Mouse (Mus musculus) lung, embryonic 16.5 days (tissue): ENCODE measurements at regions not wholly inside any gene's neighbourhood (a gene's known extent, or its start where the extent isn't known, plus 50 kb on each side); places are given as distances from the start of the nearest gene placed in this dataset.

Experiments used
- ATAC-seq: fragments of 200-750 bp; cut with Nextera tagmentation; 2 replicates; pipeline ENCODE4 v1.8.0; 2017; ENCODE audit warnings: low read depth, mild to moderate bottlenecking, moderate library complexity
- H3K27ac ChIP-seq: fragments of 300-500 bp; sonication (generic); 2 replicates; pipeline ENCODE4 v1.5.1; 2014; ENCODE audit warnings: mild to moderate bottlenecking, control low read depth, low read length
- H3K27me3 ChIP-seq: fragments of 300-500 bp; sonication (generic); 2 replicates; pipeline ENCODE4 v1.6.1; 2014; ENCODE audit warnings: low read depth, low read length, mixed read lengths; ENCODE audit not compliant: control insufficient read depth, insufficient read depth
- H3K36me3 ChIP-seq: fragments of 300-500 bp; sonication (generic); 2 replicates; pipeline ENCODE4 v1.6.1; 2014; ENCODE audit warnings: low read length; ENCODE audit not compliant: control insufficient read depth, insufficient read depth
- H3K4me1 ChIP-seq: fragments of 300-500 bp; sonication (generic); replicated peaks from 2 replicates; pipeline ENCODE4 v1.6.1; 2014; ENCODE audit warnings: low read length, mixed read lengths; ENCODE audit not compliant: control insufficient read depth, insufficient read depth
- H3K4me2 ChIP-seq: fragments of 300-500 bp; sonication (generic); 2 replicates; pipeline ENCODE4 v1.6.1; 2014; ENCODE audit warnings: low read depth, low read length, control low read depth
- H3K4me3 ChIP-seq: fragments of 300-500 bp; sonication (generic); 2 replicates; pipeline ENCODE4 v1.5.1; 2014; ENCODE audit warnings: mild to moderate bottlenecking, low read length, control low read depth
- H3K9ac ChIP-seq: fragments of 300-500 bp; sonication (generic); 2 replicates; pipeline ENCODE4 v1.6.1; 2014; ENCODE audit warnings: low read length, control low read depth
- H3K9me3 ChIP-seq: fragments of 300-500 bp; sonication (generic); 2 replicates; pipeline ENCODE4 v1.6.1; 2016; ENCODE audit warnings: low read length; ENCODE audit not compliant: control insufficient read depth
- WGBS: fragments of 180-500 bp; shearing (Covaris S2); extraction: QIAGEN DNeasy Blood & Tissue Kit; methylation state at CpG from one replicate; pipeline ENCODE4 v1.1.7; 2014; 5-methylcytosine and 5-hydroxymethylcytosine counted together

- Histone ChIP-seq H3K27ac (no peak overlapping the region), H3K36me3 (no peaks in the 10 kb centered on the region), H3K4me1 (no peaks in the 10 kb centered on the region), H3K27me3 (no peaks in the 10 kb centered on the region), H3K9me3 (no peaks in the 10 kb centered on the region), H3K9ac (no peak overlapping the region), H3K4me3 (no peak overlapping the region), H3K4me2 (no peak overlapping the region)
- WGBS = 57% methylated on average over 4 of the region's 4 CpGs
- ATAC-seq = no peak
Observed at GRCm38 (mm10) chr3:34217911-34218310, 136.8 kb upstream of the Dnajc19 start.

- no peak overlapping the region for H3K4me3 ChIP-seq
- no peak overlapping the region for H3K27ac ChIP-seq
- 78% methylated on average over 6 of the region's 6 CpGs for WGBS
- no peaks in the 10 kb centered on the region for H3K4me1 ChIP-seq
- no peak for ATAC-seq
- H3K9me3 ChIP-seq = no peaks in the 10 kb centered on the region
- no peak overlapping the region for H3K4me2 ChIP-seq
- H3K27me3 ChIP-seq = no peaks in the 10 kb centered on the region
- H3K9ac ChIP-seq = no peak overlapping the region
- no peaks in the 10 kb centered on the region for H3K36me3 ChIP-seq
Observed at GRCm38 (mm10) chr3:34214233-34214632, 133.1 kb upstream of the Dnajc19 start.

- H3K36me3 ChIP-seq = no peaks in the 10 kb centered on the region
- H3K9me3 ChIP-seq = no peaks in the 10 kb centered on the region
- no peak overlapping the region for H3K4me2 ChIP-seq
- H3K4me3 ChIP-seq = no peak overlapping the region
- H3K9ac ChIP-seq = no peak overlapping the region
- 85% methylated on average over 3 of the region's 3 CpGs for WGBS
- ATAC-seq = no peak
- H3K27ac ChIP-seq = no peak overlapping the region
- H3K27me3 ChIP-seq = no peaks in the 10 kb centered on the region
- H3K4me1 ChIP-seq = no peaks in the 10 kb centered on the region
Observed at GRCm38 (mm10) chr3:34206454-34206853, 125.3 kb upstream of the Dnajc19 start.

- H3K9me3 ChIP-seq = no peaks in the 10 kb centered on the region
- H3K4me2 ChIP-seq = no peak overlapping the region
- no peak overlapping the region for H3K9ac ChIP-seq
- no peaks in the 10 kb centered on the region for H3K4me1 ChIP-seq
- H3K27ac ChIP-seq = no peak overlapping the region
- no peaks in the 10 kb centered on the region for H3K36me3 ChIP-seq
- no peak for ATAC-seq
- no peak overlapping the region for H3K4me3 ChIP-seq
- 29% methylated on average over 8 of the region's 8 CpGs for WGBS
- H3K27me3 ChIP-seq = peaks cover 2% of the 10 kb centered on the region; the same call in 1 of the 2 replicates
Observed at GRCm38 (mm10) chr3:34198228-34198627, 117.1 kb upstream of the Dnajc19 start.

GRCm38 (mm10) chr3:34197163-34197455 lies 116.0 kb upstream of the Dnajc19 start:
- no peak overlapping the region for H3K9ac ChIP-seq
- no peaks in the 10 kb centered on the region for H3K4me1 ChIP-seq
- H3K4me3 ChIP-seq = no peak overlapping the region
- H3K4me2 ChIP-seq = no peak overlapping the region
- no peaks in the 10 kb centered on the region for H3K9me3 ChIP-seq
- H3K36me3 ChIP-seq = no peaks in the 10 kb centered on the region
- peaks cover 2% of the 10 kb centered on the region; the same call in 1 of the 2 replicates for H3K27me3 ChIP-seq
- WGBS = 6% methylated on average over 10 of the region's 10 CpGs
- no peak for ATAC-seq
- H3K27ac ChIP-seq = no peak overlapping the region

GRCm38 (mm10) chr3:34196451-34197162 lies 115.5 kb upstream of the Dnajc19 start:
- H3K4me3 ChIP-seq = no peak overlapping the region
- H3K27ac ChIP-seq = no peak overlapping the region
- no peaks in the 10 kb centered on the region for H3K4me1 ChIP-seq
- no peak overlapping the region for H3K9ac ChIP-seq
- H3K27me3 ChIP-seq = peaks cover 2% of the 10 kb centered on the region; the same call in 1 of the 2 replicates
- no peaks in the 10 kb centered on the region for H3K36me3 ChIP-seq
- WGBS = 39% methylated on average over 22 of the region's 22 CpGs
- ATAC-seq = no peak
- no peaks in the 10 kb centered on the region for H3K9me3 ChIP-seq
- no peak overlapping the region for H3K4me2 ChIP-seq

GRCm38 (mm10) chr3:34195729-34196450 lies 114.8 kb upstream of the Dnajc19 start:
- no peak overlapping the region for H3K4me3 ChIP-seq
- no peaks in the 10 kb centered on the region for H3K4me1 ChIP-seq
- no peaks in the 10 kb centered on the region for H3K9me3 ChIP-seq
- peaks cover 2% of the 10 kb centered on the region; the same call in 1 of the 2 replicates for H3K27me3 ChIP-seq
- WGBS = 79% methylated on average over 13 of the region's 13 CpGs
- no peak overlapping the region for H3K4me2 ChIP-seq
- no peak overlapping the region for H3K27ac ChIP-seq
- ATAC-seq = no peak
- no peak overlapping the region for H3K9ac ChIP-seq
- no peaks in the 10 kb centered on the region for H3K36me3 ChIP-seq

- Histone ChIP-seq H3K4me1 (no peaks in the 10 kb centered on the region), H3K36me3 (no peaks in the 10 kb centered on the region), H3K27me3 (no peaks in the 10 kb centered on the region), H3K27ac (no peak overlapping the region), H3K9ac (no peak overlapping the region), H3K9me3 (no peaks in the 10 kb centered on the region), H3K4me3 (no peak overlapping the region), H3K4me2 (no peak overlapping the region)
- 58% methylated on average over 6 of the region's 6 CpGs for WGBS
- ATAC-seq = no peak
Observed at GRCm38 (mm10) chr3:34173416-34174097, 92.4 kb upstream of the Dnajc19 start.

GRCm38 (mm10) chr3:34172899-34173298 lies 91.8 kb upstream of the Dnajc19 start:
- Histone ChIP-seq H3K4me3 (no peak overlapping the region), H3K4me1 (no peaks in the 10 kb centered on the region), H3K36me3 (no peaks in the 10 kb centered on the region), H3K9me3 (no peaks in the 10 kb centered on the region), H3K27ac (no peak overlapping the region), H3K9ac (no peak overlapping the region), H3K27me3 (no peaks in the 10 kb centered on the region), H3K4me2 (no peak overlapping the region)
- ATAC-seq = no peak
- 66% methylated on average over 4 of the region's 4 CpGs for WGBS
